Mouse (Mus musculus) CD8-positive naive resting alpha-beta T cell, adult 2 months (primary cell): ENCODE data around the gene Mob1a.
"Not testable (repeated sequence)": the region's sequence is repeated elsewhere in the genome, so short reads cannot be mapped to it uniquely, and the experiment has no call there.

Experiments
- DNase-seq, 2 experiments: peaks; one replicate each; pipeline ENCODE4 v3.0.0; 2022; ENCODE audit warnings: low read depth in 2 of 2, low spot score in 2 of 2

Gene Mob1a

DNA sequence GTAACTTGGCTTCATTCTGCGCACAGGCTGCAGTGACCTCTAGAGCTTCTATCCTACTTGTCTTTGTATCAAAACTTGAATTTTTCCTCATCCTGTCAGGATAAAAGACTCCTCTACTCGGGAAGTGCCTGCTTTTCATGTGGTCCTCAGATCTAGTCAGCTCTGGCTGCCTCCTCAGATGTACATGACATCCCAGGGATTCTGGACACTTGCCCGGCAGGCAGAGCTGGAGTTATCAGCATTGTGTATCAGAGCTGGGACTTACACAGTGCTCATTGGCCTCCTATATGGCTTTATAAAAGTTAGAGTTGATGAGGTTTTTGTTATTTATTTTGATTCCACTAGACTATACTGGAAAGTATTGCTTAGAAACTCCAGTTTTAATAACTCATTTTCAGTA lies 15.6 kb downstream of the Mob1a start:
- no peak for DNase-seq

DNA sequence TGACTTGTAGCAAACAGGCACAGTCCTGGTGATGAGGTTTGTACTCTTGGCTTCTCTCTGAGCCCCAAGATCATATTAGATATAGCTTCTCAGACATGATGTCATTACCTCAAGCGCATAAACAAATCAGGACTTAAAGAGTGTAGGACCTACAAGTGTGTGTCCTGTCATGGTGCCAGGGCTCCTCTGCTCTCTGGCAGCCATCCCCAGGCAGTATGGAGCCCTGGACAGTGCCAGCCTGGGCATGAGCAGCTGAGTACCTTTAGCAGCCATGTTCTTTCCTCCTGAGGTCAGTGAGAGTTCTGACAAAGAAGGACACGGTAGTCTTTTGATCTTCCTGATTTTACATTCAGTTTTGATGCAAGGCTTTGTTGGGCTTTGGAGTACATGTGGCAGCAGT lies 17.1 kb downstream of the Mob1a start:
- no peak for DNase-seq

DNA sequence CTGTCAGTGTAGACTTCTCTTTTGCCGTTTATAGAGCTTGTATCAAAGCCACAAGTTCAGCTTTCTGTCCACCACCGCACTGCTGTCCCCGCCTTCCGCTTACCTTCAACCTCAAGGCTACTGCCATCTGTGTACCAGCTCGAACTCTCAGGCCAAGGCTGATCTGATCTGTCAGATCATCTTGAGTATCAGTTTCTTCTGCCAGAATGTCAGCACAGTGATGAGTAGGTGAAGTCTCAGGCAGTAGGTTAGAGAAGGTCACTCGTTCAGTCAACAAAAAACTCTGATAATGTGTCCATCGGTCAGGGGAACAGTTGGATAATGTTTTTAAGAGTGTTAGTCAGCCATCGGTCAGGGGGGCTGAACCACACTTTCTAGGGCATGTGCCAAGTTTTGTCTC lies 19.5 kb downstream of the Mob1a start:
- DNase-seq: not testable (repeated sequence)

DNA sequence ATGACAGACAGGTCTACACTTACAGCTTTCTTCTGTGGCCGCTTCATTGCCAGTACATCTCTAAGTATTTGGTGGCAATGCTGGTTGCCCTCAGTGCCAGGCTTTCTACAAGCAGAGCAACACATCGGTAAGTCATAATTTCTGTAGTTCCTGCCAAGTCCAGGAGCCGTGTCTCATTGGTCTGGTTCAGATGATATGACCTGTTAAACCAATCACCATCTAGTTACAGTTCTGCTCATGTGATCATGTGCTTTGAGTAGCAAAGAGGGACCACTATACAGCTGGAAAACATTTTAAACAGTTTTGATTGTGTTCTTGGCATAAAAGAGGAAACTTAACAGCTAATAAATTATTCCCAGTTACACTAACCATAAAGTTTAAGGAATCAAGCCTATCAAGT lies 22.1 kb downstream of the Mob1a start:
- no peak for DNase-seq

DNA sequence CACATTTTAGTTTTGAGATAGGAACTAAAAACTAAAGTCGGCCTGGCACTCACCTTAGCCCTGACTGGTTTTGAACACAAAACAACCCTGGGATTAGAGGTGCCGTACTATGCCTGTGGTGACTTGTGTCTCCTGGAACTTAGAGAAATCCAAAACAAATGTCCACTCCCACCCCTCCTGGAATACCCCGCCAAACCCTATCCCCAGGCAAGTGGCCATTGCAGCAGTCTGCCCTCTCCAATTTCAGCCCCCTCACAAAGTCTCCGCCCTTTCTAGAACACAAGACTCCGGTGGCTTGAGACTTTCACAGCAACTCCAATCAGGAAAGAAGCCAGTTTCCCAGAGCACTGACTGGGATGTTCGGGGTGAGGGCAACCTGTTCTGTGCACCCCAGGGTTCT lies 23.1 kb downstream of the Mob1a start, which contains the start of gene Bola3:
Gene Bola3 (plus strand): TSS at position 275 of the 400 bp plus-strand sequence.
- no peak for DNase-seq

DNA sequence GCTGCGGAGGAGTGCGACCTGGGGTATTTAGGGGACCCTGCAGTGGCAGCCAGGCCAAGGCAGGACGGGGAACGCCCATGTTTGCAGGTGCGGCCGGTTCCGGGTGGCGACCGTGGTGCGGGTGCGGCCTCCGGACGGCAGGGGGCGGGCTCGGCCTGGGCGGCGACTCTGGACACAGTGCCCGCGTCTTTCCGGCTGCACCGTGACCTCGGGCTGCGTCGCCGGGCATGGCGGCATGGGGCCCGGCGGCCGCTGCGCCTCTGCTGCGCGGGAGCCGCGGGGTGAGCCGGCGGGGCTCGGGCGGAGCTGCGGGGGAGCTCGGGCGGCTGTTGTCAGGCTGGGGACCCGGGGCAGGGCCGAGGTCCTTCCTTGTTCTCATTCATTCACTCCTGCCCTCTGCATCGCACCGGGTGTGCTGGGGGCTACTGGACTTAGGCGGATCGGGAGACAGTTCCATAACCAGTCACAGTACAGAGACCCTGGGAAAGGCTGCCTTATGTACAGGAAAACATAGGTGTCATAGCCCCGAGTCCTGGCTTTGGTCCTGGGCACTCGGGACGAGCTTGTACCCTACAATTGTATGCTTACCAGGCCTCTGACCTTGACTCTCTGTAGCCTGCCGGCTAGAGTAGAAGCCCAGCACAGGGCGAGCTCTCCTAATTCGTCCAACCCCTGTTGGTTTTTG lies 23.6 kb downstream of the Mob1a start:
- peak; percentile 89 to 91 for DNase-seq

DNA sequence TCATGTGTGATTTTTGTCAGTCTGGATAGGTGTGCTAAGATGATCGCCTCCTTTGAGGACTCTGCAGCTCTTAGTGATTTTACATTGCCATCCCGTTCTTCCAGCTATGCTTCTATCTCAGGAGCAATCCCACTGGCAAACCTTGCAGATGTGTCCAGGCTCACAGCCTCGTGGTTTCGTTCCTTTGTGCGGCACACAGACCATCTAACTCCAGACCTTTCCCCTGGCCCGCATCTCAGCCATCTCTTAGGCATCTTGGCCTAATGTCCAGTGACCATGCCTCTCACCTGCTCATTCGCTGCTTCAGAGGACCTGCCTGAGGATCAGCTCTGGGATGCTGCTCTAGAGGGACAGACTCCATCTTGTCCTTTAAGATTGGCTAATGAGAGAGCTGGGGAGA lies 24.4 kb downstream of the Mob1a start:
- no peak for DNase-seq

DNA sequence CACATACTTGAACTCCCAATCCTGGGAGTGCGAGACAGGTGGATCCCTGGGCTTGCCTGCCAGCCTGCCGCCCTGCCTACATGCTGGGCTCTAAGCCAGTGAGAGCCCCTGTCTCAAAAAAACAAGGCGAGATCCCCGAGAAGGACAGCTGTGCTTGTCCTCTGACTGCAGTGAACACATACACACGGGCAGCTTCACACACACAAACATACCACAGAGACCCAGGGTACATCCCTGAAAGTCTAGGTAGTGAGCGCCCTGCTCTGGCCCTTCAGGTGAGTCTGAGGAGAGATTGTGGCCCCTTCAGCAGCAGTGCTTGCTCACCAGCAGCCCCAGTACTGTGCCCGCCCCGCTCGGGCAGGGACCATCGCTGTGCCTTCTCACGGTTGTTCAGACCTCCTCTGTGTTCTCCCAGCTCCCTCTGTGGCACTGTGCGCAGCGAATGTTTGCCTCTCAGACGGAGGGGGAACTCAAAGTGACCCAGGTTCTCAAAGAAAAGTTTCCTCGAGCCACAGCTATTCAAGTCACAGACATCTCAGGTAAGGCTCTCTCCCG lies 25.1 kb downstream of the Mob1a start:
- no peak for DNase-seq

DNA sequence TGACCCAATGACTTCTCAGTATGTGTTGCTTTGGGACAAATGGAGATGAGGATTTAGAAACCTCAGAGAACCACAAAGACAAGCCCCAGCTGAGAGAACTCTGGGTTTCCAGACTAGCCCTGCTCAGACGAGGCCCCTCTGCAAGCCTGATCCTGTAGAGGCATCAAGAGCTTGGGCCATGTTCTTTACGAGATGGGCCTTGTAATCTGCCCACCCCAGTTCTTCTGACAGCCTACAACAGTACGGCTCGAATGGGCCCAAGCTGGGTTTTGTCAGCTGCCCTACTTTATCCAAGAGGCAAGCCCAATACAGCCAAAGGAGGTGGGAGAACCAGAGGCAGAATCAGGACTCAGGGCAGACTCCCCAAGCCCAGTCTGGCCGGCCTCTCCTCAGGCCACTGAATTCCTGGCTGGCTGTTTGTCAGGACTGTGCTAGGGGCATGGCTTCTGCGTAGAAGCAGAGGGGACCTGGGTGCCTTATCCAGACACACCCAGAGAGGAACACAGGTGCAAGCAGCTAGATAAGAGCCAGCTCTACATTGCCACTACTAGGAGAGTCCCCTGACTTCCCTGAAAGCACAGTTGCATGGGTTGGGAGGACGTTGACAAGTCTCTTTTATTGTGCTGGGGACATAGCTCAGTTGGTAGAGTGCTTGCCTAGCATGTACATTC lies 25.8 kb downstream of the Mob1a start:
- DNase-seq: no peak

DNA sequence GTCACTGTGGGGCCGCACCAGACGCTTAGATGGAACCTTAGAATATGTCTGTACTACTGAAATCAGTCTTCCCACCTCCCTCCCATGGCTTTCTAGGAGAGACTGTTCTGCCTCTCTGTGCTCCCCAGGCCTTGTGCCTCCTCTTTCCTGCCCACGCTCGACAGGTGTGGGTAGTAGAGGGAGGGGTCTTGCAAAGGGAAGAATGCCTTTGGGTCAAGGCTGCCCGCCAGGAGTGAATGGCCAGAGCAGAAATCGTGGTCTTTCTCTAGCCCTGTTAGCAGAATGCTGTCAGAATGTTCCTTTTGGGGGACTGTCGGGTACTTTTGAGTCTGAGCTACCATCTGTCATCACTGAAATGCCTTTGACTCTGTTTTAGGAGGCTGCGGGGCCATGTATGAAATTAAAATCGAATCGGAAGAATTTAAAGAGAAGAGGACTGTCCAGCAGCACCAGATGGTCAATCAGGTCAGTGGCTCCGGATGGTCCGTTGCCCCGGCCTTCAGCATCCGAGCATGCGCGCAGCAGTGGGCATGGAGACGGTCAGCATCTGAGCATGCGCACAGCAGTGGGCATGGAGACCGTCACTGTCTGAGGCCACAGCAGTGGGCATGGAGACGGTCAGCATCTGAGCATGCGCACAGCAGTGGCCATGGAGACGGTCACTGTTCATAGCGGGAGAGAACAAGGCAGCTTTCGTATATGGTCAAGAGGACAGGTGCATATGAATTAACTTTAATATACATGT lies 27.0 kb downstream of the Mob1a start:
- DNase-seq: no peak

DNA sequence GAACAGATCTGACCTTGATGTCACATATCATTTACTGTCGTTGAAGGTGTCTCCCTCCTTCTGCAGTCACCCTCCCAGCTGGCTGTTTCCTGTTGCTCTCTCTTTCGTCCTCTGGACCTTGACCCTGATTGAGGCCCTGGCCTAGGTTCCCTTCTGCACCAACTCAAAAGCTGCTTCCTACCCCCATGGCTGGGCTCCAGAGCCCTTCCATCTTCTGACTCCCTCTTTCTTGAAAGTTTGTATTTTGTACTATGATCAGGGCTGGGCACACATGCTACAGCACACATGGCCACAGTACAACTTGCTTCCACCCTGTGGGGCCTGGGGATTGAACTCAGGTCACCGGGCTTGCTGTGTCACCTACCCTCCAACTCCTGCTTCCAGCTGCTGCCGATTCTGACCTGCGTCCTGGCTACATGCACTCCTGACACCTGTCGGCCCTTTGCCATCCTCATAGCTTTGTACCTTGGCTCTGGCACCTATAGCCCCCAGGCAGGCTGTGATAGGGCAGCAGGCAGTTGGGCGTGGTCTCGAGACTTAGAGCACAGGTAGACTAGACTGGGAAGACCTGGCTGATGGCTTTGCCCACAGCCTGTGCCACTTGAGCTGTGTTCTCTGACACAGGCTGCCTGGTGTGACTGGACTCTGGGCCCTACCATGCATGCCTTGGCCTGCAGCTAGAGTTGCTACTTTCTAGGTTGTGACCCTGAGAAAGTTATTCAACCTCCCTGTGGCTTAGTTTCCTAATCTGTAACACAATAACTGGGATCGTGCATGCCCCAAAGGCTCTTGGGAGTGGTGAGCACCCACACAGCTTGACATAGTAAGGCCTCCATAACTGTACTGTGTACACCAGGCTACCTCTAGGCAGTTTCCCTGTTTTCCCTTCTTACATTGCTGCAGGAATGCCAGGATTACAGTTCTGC lies 29.3 kb downstream of the Mob1a start:
- no peak for DNase-seq

DNA sequence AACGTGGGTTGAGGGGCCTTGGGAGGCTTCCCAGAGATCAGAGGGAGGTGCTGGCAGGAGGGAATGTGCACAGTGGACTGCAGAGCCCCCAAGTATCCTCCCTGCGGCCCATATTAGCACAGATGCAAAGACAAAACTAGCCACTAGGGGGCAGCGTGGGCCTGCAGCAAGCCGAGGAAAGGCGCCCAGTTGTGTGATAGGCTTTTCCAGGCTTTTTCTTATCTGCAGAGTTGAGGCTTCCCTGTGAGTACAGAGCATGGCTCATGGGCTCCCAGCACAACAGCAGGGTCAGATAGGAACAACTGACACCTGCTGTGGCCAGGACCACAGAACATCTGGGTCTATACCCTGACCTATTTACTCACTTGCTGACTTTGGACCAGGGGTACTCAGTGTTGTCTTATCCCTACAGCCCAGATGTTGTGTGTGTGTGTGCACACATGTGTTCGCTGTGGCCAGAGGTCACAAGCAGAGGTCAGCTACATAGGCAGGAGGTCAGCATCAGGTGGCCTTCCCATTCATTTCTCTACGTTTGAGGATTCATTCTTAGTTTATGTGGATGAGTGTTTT lies 30.8 kb downstream of the Mob1a start:
- DNase-seq: peak; percentile 79 to 86

DNA sequence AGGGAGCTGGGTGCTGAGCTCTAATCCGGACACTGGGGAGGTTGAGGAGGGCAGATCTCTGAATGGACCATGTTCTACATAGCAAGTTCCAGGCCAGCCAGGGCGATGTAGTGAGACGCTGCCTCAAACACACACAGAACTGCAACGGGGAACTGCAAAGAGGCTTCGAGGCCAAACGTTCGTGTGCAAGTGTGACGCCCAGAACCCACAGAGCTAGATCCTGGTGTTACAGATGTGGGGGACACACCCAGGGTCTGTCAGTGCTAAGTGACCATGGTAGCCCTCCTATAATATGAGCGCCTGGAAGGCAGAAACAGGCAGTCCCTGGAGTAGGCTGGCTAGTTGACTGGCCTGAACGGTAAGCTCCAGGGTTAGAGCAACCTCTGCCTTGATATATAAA lies 31.6 kb downstream of the Mob1a start:
- DNase-seq: no peak

DNA sequence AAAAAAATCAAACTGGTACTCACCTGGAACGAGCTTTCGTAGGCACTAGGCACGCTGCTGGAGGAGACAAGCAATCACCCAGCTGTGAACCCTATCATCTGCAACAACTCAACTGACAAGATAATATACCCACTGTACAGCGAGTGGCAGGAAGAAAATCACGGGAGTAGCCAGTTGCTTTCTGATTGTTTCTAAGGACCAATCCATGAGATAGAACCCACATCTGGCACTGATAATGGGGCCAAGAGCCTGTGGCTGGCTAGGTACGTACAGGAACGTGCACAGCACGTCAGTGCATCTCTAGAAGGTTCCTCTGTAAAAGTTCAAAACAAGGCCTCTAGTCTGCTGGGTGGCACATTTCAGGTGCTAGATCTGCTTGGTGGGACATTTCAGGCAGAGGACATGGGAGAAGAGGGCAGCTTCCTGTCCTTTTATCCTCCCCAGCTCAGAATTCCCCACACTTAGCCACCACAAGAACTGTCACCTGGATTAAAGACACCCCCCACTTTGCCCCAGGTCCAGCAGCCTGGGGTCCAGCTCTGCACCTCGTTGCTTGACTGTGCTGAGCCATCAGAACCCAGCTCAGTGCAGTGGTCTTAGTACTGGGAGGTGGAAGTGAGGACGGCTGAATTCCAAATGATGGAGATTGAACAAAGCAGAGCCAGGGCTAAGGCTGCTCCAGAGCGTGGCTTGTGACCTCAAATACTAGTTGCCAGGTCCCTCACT lies 35.9 kb downstream of the Mob1a start:
- DNase-seq: no peak

DNA sequence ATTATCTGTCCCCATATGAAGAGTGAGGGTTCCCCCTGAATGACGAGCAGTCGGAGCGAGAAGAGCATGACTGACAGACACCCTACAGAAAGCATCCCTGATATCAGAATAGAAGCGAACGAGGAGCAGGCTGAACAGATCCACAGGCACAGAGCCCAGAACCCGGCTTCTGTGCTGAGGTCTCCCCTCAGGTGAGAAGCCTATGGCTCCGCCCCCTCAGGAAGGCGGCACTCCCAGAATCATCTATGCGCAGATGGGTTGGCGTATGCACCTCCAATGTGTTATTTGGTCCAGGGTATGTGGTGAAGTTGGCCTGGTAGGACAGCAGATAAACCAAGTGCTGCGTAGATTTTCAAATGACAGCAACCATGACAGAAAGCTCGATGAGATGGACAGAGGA lies 37.3 kb downstream of the Mob1a start:
- DNase-seq: no peak

DNA sequence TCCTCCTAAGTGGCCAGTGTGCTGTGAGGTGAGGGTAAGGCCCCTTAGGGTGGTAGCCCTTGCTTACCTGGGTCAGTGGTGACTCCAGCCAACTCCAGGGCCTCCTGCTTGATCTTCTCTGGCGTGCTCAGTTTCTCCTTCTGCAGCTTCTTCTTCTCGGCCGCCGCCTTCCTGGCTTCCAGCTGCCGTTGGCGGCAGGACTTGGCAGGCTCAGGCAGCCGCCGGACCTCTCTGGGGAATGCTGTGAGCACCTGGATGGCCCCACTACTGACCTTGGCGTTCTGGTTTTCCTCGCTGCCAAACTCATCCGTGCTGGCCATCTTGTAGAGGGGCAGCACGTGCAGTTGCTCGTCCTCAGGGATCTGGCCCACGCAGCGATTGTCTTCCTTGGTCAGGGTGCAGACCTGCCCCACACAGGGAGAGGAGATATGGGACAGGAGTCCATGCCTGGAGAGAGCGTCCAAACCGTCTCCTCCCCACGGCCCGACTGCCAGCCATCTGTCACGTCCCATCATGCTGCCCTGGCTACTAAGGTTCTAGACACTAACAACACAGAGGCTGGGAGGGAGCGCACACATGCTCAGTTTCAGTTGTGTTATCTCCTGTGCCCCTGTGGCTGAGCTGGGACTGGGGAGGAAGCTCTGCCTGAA lies 44.6 kb downstream of the Mob1a start:
- no peak for DNase-seq

DNA sequence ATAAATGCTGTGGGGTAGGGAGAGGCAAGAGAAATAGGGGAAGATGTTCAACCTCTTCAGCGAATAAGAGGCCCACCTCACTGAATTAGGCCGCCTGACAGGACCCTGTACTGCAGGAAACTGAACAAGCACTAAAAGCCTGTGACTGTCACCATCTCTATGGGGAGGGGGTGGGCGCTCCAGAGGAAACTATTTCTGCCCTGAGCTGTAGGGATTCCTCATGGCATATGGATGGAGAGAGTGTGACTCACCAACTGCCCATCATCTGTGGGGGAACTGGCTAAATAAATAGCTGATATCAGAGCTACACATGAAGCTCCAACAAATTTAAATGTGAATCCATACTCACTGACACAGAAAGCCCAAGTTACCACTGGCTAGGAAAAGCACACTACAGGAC lies 45.5 kb downstream of the Mob1a start:
- no peak for DNase-seq

DNA sequence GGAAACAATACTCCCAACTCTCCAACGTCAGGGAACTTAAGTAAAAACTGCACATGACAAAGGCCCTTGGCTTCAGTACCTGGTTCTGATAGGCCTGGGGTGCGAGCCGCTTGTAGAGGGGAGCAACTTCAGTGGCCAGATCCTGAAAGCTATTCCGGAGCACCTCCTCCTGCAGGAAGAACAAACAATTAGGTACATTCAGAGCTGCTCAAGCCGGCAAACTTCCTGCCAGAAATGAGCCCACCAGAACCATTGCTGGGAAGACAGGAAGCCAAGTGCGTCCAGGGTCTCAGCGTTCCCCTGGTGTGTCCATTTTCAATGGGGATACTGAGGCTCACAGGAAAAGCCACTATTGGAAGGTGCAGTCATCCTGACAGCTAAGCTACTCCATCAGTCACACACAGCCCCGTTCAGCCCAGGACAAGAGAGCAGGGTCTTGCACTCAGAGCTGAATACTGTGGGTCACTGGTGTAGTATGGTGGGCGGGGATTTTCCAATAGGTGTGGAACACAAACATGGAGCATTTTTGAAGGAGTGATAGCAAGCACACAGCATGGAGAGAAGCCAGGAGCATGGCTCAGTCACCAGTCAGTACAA lies 48.0 kb downstream of the Mob1a start:
- DNase-seq: no peak
